Mouse (Mus musculus) bone marrow, adult 2 months (tissue): ENCODE results near the gene Rnf41. TPM values are rescaled to one million over a fixed set of nuclear protein-coding genes. Genes with fewer than 3 reads are reported as not detected.
A peak's percentile ranks its signal among the peaks of the same experiment; 100 is the strongest.

Source experiments
- H3K27ac ChIP-seq: fragments of 200-500 bp; 2 replicates; pipeline ENCODE4 v1.5.1; 2012; ENCODE audit warnings: low read depth, mild to moderate bottlenecking, control low read depth, inconsistent platforms, low read length; ENCODE audit not compliant: control insufficient read depth, poor library complexity, insufficient read depth
- H3K4me1 ChIP-seq: fragments of 200-500 bp; 2 replicates; pipeline ENCODE4 v1.6.1; 2011; ENCODE audit warnings: low read length; ENCODE audit not compliant: control insufficient read depth, insufficient read depth
- H3K4me3 ChIP-seq: fragments of 200-500 bp; replicated peaks from 2 replicates; pipeline ENCODE3; 2011; ENCODE audit warnings: mild to moderate bottlenecking, low read depth, low read length, control low read depth; ENCODE audit not compliant: control insufficient read depth
- CTCF ChIP-seq: fragments of 200-500 bp; IDR thresholded peaks from 2 replicates; pipeline ENCODE4 v1.5.1; 2011; ENCODE audit warnings: low read length, control low read depth; ENCODE audit not compliant: control insufficient read depth, insufficient read depth
- POLR2A ChIP-seq: fragments of 200-500 bp; IDR thresholded peaks from 2 replicates; pipeline ENCODE4 v1.6.1; 2011; ENCODE audit warnings: low read depth, mild to moderate bottlenecking, control low read depth, low read length, borderline replicate concordance; ENCODE audit not compliant: control insufficient read depth
- WGBS: fragments of 180-500 bp; shearing (Covaris S2); methylation state at CpG from one replicate; pipeline ENCODE4 v1.1.7; 2018; 5-methylcytosine and 5-hydroxymethylcytosine counted together
- polyA plus RNA-seq: library from polyadenylated mRNA; stranded (reverse); fragments of >200 nt; gene quantifications from 2 replicates; pipeline ENCODE4 v1.2.4, GENCODE M21; 2011; ENCODE audit warnings: low replicate concordance; ENCODE audit not compliant: missing spikeins, insufficient read depth, insufficient read length

Gene Rnf41
- 8.5 and 17.3 TPM in 2 replicates for polyA plus RNA-seq

GRCm38 (mm10) chr10:128411211-128412054 lies at the start of gene Rnf41, which contains the start of gene Nabp2:
Gene Rnf41, plus strand, starts transcription at chr10:128411657.
Gene Nabp2, minus strand, starts transcription at chr10:128411492.
- WGBS: under 1% methylated on average over 50 of the region's 50 CpGs
- H3K4me1 ChIP-seq: peaks cover 4% of the 10 kb centered on the region; the same call in 1 of the 2 replicates
- H3K27ac ChIP-seq: peak within 1 kb of the TSS; percentile 94
- H3K4me3 ChIP-seq: peak within 1 kb of the TSS; percentile 93
- TF ChIP-seq POLR2A (peak; percentile 82; the same call in 1 of the 2 replicates), CTCF (no peak; the same call in 1 of the 2 replicates)

GRCm38 (mm10) chr10:128361836-128362235 lies 49.6 kb upstream of the Rnf41 start:
- 87% methylated on average over 6 of the region's 6 CpGs for WGBS
- TF ChIP-seq CTCF (no peak), POLR2A (no peak)

DNA sequence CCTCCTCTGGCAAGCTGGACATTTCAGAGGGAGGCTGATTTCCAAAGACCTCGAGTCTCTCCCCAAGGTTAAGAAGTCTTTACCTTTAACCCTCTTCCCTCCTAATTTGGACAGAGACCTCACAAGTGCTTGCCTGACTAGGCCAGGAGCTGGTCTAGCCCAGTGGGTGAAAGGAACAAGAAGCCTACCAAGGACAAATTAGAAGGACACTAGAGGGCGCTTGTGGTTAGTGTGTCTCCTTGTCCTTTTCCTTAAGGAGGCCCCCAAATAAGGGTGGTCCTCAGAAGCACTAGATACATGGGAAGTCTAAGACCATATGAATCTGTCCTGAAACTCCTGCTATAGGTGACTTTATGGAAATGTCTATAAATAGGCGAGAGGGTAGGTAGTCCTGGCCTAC lies 48.9 kb upstream of the Rnf41 start:
- WGBS: 49% methylated on average over 3 of the region's 3 CpGs
- no peaks in the 10 kb centered on the region; the same call in 1 of the 2 replicates for H3K4me1 ChIP-seq
- H3K27ac ChIP-seq: no peak overlapping the region
- no peak for TF ChIP-seq CTCF
- TF ChIP-seq POLR2A: no peak
- H3K4me3 ChIP-seq: no peak overlapping the region

More at GRCm38 (mm10) chr10:128361836-128362235, 49.6 kb upstream of the Rnf41 start:
- H3K4me3 ChIP-seq: no peak overlapping the region
- H3K4me1 ChIP-seq: no peaks in the 10 kb centered on the region; the same call in 1 of the 2 replicates
- no peak overlapping the region for H3K27ac ChIP-seq

GRCm38 (mm10) chr10:128367899-128368401 lies 43.5 kb upstream of the Rnf41 start:
- no peaks in the 10 kb centered on the region; the same call in 1 of the 2 replicates for H3K4me1 ChIP-seq
- 17% methylated on average over 19 of the region's 19 CpGs for WGBS
- no peak for TF ChIP-seq CTCF
- TF ChIP-seq POLR2A: no peak
- H3K4me3 ChIP-seq: peak overlapping the region; percentile 75
- peak overlapping the region; percentile 97 for H3K27ac ChIP-seq

DNA sequence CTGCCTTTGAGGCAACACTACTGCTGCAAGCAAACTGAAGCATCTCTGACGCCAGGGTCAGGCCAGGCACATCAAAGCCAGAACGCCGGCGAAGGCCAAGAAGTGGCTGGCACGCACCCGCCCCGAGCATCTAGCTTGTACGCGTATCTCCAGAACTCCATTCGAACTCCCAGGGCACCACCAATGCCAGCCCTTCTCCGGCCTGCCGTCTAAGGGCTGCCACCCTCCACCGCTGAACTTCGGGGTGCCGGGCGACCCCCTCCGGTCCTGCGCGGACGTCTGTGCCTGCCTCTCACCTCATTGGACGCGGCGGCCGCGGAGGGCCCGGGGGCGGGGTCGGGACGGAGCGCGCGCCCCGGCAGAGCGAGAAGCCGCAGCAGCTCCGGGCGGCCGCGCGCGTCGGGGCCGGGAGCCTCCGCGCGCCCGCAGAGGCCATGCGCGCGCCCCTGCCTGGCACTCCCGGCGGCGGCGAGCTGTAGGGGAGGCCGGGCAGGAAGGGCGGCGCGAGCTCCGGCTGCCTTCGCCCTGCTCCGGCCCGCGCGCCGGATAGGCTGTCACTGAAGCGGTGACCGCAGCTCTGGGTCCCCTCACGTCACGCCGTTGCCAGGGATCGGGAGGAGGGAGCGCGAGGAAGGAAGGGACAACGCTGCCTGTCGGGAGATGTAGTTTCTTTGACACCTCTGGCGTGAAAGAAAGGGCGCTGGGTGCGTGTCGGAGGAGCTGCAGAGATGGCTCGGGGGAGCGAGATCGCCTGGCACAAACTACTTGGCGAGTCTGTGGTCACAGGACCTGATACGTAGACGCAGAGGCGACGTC lies 42.8 kb upstream of the Rnf41 start, which contains the start of gene Coq10a:
Gene Coq10a (minus strand): TSS at position 596 of the 816 bp plus-strand sequence.
- H3K27ac ChIP-seq: peak within 1 kb of the TSS; percentile 97
- WGBS: under 1% methylated on average over 87 of the region's 87 CpGs
- TF ChIP-seq CTCF (no peak), POLR2A (peak; percentile 92; the same call in 1 of the 2 replicates)
- no peaks in the 10 kb centered on the region; the same call in 1 of the 2 replicates for H3K4me1 ChIP-seq
- H3K4me3 ChIP-seq: peak within 1 kb of the TSS; percentile 88

DNA sequence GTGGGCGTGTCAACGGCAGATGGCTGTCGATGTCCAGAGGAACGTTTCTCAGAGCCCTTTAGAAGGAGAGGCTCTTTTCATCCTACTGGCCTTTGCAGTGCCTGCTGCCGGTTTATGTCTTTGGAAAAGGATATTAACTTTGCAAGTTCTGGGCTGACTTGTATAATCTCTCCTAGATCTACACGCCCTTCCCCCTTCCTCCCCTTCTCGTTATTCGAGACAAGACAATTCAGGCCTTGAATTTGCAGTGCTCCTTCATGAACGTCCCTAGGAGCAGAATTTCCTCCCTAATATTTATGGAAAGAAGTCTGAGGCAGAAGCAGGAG lies 42.3 kb upstream of the Rnf41 start:
- Histone ChIP-seq H3K4me3 (peak overlapping the region; percentile 88), H3K27ac (peak overlapping the region; percentile 97), H3K4me1 (no peaks in the 10 kb centered on the region; the same call in 1 of the 2 replicates)
- no peak for TF ChIP-seq CTCF
- no peak for TF ChIP-seq POLR2A
- WGBS: 3% methylated on average over 9 of the region's 9 CpGs

- Histone ChIP-seq H3K4me3 (no peak overlapping the region), H3K27ac (peak overlapping the region; percentile 97; the same call in 1 of the 2 replicates), H3K4me1 (no peaks in the 10 kb centered on the region; the same call in 1 of the 2 replicates)
- 77% methylated on average over 6 of the region's 6 CpGs for WGBS
- no peak for TF ChIP-seq POLR2A
- no peak for TF ChIP-seq CTCF
Measured at GRCm38 (mm10) chr10:128369599-128369998, 41.9 kb upstream of the Rnf41 start.
